Mouse (Mus musculus) thymus, postnatal 0 days (tissue): ENCODE measurements around the gene Klhl12. TPM values are rescaled to one million over a fixed set of nuclear protein-coding genes. Genes with fewer than 3 reads are reported as not detected.
"Not testable (repeated sequence)": the region's sequence is repeated elsewhere in the genome, so short reads cannot be mapped to it uniquely, and the experiment has no call there.

Experiments
- DNase-seq: peaks from one replicate; pipeline ENCODE4 v3.0.0-alpha.2; 2015; ENCODE audit warnings: low spot score
- polyA plus RNA-seq: library from polyadenylated mRNA; unstranded; fragments of >200 nt; fragmentation: Nextera tagmentation; extraction: Ambion mirVana; gene quantifications from 2 replicates; pipeline ENCODE4 v1.2.1, GENCODE M21; 2015

Gene Klhl12
- polyA plus RNA-seq, 1 experiment from 2014 or later, result 14.3 TPM

DNA sequence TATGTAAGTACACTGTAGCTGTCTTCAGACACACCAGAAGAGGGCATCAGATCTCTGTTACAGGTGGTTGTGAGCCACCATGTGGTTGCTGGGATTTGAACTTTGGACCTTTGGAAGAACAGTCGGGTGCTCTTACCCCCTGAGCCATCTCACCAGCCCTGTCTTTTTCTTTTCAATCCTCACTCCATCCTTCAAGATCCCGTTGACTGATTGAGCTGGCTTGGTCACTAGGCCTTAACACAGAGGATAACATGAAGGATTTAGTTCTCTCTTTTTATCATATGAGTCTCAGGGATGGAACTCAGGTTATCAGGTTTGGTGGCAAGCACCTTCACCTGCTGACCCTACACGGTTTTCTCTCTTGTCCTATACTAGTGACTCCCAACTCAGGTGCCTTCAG lies 6.8 kb upstream of the Klhl12 start:
- not testable (repeated sequence) for DNase-seq

DNA sequence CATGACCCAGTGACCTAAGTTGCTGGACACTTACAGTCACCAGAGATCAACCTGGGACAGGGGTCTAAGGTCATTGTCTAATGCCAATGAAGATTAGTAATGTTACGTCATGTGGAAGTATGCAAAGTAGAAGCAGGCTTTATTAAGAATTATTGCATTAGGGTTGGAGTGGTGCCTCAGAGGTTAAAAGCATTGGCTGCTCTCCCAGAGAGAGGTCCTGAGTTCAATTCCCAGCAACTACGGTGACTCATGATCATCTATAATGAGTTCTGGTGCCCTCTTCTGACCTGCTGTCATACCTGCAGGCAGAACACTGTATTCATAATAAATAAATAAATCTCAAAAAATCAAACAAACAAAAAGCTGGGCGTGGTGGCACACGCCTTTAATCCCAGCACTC lies 5.1 kb upstream of the Klhl12 start:
- DNase-seq, result no peak

DNA sequence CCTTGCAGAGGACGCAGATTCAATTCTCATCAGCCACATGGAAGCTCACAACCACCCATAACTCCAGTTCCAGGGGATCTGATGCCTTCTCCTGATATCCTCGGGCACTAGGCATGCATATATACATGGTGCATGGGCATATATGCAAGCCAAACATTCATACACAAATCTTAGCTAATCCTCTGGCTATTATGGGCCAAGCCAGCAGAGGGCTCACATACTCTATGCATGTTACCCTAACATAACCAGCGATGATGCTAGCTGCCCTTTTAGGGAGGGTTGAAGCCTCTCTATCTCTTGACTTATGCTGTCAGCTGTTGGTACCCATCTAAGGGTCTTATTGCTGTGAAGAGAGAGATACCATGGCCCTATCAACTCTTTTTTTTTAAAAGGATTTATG lies 4.3 kb upstream of the Klhl12 start:
- peak; percentile 65 for DNase-seq

DNA sequence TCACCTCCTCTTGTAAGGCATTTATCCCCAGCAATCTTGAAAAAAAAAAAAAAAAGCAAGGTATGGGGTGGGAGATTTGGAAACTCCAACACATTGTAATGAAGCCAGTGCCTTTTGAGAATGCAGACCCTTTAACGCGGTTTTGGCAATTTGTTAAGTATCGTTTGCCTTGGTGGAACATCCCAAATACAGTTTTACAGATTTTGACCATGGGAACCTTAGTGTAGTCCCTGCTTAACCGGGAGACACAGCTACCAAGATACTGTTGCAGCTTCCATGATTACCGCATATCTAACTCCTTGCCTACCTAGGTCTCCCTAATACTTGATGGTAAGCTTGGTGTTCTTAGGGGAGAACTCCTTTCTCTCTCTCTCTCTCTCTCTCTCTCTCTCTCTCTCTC lies 729 bp downstream of the Klhl12 start:
- DNase-seq, result no peak

DNA sequence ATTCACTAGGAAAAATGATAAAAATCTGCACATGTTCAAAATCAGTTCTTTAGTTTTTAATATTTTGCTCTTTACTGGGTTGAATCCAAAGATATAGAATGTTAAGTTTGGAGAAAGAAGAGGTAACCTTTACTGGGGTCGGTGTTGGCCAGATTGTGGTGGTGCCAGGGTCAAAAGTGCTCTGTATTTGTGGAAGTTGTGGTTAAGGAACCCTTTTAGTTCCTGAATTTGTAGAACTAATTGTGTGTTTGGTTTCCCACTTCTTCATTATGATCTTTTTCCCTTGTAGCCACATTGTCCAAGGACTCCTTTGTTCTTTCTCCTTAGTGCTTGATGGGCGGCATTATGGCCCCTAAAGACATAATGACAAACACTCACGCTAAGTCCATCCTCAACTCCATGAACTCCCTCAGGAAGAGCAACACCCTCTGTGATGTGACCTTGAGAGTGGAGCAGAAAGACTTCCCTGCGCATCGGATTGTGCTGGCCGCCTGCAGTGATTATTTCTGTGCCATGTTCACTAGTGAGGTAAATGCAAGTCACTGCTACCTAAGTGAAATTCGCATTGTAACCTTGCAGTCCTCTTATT lies 2.9 kb downstream of the Klhl12 start:
- DNase-seq, result no peak

DNA sequence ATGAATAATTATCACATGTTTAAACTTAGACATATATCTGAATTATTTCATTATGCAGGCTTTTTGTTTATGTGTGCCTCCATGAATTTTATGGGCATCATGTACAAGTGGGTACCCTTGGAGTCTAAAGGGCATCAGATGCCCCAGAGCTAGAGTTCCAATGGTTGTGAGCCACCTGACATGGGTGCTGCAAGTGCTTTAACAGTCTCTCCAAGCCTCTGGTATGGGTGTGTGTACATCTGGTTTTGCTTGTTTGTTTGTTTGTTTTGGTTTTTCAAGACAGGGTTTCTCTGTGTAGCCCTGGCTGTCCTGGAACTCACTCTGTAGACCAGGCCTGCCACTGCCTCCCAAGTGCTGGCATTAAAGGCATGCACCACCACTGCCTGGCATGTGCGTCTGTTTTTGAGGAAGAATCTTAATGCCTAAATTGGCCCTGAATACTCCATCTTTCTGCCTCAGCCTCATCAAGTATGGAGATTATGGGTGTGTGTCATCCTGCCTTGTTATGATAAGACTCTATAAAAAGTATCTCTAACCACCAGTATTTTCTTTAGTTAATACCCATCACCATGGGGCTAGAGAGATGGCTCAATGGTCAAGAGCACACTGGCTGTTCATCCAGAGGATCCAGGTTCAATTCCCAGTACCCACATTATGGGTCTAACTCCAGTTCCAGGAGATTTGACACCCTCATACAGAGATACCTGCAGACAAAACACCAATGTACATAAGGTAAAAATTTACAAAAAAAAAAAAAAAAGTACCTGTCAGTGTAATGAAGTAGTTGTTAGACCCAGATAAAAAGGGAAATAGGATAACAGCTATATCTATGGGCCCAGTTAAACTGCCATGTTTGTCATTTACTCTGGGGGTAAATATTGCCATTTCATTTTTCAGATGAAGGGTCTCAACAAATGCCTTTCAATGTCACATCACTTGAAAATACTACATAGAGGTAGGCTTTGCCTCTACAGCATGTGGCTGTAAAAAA lies 5.3 kb downstream of the Klhl12 start:
- DNase-seq, result no peak

DNA sequence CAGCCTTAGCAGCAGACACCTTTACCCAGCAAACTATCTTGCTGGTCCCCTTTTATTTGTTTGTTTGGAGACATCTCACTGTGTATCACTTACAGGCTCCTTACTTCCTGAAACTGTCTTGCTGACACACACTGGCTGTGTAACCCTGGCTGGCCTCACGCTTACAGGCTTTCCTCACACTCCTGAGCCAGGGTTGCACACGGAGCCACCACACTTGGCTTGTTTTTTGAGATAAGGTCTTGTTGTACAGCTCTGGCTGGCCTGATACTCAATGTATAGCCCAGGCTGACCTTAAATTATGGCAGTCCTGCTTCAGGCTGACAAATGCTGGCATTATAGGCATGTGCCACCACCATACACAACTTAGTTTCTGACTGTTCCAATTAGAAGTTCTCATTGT lies 29.3 kb downstream of the Klhl12 start:
- DNase-seq, result no peak

DNA sequence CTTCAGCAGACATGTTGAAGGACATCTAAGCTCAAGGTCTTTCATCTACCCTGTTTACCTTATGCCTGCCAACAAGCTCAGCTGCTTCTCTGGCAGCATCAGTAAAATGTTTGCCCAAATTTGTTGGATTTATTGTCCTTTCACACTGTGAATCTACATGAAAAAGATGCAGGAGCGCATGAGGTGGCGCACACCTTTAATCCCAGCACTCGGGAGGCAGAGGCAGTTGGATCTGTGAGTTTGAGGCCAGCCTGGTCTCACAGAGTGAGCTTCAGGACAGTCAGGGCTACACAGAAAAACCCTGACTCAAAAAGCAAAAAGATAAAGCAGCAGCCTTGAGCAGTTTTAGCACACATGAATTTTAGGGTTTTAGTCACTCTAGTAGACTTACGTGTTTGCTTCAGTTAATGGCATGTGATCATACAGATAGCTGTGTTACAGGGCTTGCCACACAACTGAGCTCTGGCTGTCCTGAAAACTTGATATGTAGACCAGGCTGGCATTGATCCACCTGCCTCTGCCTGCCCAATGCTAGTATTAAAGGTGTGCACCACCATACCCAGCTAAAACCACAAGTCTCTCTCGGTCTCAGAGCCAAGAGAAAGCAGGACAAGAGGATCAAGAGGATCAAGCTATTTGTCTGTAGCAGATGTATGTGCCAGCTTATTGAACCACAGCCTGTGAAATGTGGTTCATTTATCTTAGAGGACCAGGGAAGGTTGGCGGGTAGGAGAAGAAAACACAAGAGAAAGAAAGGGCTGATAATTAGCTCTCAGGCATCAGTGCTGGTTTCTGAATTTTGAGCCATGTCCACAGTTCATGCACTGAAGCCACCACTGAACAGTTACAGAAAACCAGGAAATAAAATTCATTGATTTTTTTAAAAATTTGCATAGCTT lies 35.8 kb downstream of the Klhl12 start:
- DNase-seq, result no peak

DNA sequence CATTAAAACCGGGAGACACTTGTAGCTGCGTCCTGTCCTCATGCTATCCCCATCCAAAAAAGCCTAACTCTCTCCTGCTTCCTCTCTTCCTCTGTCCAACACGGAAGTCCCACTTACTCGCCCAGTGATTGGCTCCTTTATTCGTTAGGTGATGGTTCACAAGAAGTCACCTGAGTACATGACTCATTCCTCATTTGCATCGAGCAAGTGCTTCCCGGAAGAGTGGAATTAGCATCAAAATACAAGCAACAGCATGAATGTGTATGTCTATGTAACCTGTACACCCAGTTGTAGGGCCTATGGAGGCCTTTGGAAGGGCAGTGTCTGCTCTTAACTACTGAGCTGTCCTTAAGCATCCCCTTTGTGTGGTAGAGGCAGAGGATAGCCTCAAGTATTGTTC lies 36.9 kb downstream of the Klhl12 start:
- no peak for DNase-seq

DNA sequence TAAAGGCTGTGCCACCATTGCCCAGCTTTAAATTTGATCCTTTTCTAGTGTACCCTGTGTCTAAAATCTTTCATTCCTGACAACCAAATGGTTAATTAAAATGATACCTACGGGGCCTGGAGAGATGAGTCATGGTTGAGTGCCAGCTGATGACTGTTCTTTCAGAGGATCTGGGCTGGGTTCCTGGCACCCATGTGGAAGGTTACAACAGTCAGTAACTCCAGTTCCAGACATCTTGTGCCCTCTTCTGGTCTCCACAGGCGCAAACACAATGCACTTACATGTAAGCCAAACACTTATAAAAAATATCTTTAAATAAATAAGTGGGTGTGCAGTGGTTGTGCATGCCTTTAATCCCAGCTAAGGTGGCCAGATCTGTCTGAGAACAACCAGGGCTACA lies 38.2 kb downstream of the Klhl12 start:
- peak; percentile 13 for DNase-seq

DNA sequence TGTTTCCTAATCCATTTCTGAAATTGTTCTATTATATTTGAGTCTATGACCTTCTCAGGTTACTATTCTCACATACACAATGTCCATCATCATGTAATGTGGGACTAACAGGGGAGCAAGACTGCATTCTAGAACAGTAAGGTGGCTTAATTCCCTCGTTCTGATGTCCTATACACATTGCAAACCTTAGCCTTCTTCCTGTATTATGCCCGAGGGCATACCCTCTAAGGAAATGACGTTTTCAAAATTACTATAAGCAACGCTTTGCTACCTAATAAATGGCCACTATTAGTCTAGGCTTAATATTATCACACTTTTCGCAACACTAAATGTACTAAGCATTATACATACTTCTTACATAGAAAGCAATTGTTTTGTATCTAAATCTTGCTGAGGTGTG lies 38.6 kb downstream of the Klhl12 start:
- no peak for DNase-seq

DNA sequence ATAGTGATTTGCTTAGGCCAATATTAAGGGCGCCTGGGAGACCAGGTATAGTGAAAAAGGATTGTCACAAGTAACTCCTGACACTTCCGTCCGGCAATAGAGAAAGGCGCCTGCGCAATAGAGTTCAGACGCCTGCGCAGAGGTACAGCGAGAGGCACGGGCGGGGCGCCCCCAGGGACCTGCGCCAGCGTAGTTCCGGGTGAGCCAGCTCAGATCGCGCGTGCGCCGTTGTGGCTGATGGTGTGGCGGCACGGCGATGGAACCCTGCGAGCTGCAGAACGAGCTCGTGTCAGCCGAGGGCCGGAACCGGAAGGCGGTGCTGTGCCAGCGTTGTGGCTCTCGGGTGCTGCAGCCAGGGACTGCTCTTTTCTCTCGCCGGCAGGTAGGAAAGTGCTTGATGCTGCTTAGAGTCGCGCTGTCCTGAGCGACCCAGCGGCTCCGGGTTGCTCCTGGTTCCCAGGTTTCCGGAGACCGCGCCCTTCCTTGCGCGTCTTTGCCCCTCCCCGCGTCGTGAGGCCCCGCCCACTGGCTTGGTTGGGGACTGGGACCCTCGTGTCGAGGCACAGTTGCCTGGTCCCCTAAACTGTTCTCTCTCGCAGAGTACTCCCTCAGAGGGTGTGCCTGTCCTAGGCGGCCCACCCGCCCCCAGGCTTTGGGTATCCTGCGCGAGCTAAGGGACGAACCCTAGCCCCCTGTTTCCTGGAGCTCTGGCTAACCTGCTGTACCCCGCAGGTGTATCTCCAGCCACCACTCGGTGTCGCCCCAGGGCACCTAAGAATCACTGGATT lies 39.3 kb downstream of the Klhl12 start, which contains the start of gene Rabif:
Gene Rabif, plus strand, starts transcription at position 221 of the 788 bp plus-strand sequence.
- peak; percentile 99 for DNase-seq

DNA sequence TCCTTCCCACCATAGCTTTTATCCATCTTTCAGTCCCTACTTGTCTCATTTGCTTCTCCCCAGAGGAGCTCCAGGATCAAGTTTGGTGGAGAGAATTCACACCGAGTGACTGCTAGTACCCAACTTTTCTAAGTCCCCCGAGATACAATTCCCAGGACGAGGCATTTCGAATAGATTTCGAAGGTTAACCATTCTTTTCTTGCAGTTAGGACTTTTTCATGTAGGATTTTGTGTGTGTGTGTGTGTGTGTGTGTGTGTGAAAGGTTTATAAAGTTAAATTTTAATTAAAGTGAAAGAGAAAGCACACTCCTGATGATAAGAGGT lies 39.8 kb downstream of the Klhl12 start:
- no peak for DNase-seq

DNA sequence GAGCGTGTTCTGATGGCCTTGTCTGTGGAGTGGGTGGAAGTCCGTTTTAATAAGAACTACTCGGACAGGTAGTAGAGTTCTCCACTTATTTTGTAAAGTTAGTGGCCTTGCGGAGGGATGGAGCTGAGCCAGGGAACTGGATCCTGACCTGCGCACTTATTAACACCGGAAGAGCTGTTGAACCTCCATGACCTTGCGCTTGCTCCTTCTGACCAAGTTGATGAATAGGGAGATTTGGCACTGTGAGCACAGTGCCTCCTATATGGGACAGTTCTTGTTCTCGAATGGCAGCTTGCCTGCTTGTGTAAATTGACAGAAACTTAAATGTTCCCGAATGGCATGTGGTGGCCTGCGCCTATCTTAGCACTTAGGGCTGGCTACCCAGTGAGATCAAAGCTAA lies 40.7 kb downstream of the Klhl12 start:
- no peak for DNase-seq

DNA sequence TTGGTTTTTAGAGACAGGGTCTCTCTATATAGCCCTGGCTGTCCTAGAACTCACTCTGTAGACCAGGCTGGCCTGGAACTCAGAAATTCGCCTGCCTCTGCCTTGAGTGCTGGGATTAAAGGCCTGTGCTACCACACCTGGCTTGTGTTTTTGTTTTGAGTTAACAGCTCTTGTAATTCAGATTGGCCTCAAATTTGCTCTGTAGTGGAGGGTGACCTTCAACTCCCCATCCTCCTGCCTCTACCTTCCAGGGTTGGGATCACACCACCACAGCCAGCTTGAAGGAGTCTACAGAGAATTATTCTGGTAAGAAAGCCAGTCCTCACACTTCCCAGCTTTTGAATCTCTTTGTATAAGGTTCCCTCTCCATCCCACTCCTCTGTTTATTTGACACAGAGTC lies 45.6 kb downstream of the Klhl12 start:
- DNase-seq, result no peak

DNA sequence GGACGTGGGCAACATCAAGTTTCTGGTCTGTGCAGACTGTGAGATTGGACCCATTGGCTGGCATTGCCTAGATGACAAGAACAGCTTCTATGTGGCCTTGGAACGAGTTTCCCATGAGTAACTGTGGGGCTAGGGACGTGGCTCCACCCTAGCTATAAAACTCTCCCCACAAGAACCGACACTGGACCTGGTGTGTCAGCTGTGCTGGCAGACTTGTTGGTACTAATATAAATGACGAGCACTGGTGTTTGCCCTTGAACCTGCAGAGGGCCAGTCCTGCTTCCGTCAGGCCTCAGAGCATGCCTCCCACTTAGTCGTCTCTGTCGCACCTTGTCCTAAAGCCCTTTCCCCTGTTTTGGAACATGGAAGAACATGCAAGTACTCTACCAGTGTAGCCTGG lies 50.9 kb downstream of the Klhl12 start:
- no peak for DNase-seq

DNA sequence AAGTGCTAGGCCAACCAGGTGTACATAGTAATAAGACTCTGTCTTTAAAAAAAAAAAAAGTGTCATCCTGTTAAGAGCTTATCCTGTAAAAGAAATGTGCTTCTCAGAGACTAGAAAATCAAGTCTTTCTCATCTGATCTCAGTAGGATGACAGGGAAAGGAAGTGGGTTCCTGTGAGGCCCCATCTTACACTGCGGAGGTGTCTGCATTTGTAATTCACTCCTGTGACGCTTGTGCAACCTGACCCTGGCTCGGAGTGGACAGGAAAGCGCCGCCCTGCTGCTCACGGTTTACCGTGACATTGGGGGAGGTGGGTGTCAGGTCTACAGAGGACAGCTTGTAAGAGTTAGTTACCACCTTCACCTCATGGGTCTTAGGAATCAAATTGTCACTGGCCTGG lies 54.7 kb downstream of the Klhl12 start:
- peak; percentile 79 for DNase-seq

DNA sequence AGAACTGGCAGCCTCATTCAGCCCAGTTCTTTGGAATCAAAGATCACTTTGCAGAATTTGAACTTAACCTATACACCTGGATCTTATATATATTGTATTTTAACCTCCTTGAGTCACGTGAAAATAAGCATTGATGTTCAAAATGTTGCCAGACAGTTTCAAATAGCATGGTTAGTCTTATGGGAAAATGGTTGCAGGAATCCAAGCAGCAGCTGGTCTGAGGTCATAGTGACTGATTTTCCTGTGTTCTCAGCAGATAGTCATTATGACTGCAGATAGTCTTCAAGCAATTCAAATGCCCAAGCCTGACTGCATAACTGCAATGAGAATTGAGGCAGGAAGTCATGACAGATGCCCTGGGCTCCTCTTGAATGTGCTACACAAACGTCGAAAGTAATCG lies 56.9 kb downstream of the Klhl12 start:
- DNase-seq, result no peak

DNA sequence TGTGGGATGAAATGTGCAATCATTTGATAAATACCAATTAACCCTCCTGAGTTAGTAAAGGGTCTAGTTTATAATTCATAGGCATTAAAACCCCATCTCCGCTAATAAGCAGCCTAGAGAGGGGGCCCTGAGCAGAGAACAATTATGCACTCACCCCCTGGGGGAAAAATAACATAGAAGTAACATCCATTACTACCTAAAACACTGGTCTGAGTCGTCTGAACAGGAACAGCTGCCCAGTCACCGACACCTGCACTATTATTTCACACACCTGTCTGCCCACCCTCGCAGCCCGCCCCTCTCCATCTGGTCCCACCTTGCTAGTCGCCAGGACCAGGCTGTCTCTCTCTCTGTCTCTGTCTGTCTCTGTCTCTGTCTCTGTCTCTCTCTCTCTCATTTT lies 57.3 kb downstream of the Klhl12 start:
- DNase-seq, result no peak

DNA sequence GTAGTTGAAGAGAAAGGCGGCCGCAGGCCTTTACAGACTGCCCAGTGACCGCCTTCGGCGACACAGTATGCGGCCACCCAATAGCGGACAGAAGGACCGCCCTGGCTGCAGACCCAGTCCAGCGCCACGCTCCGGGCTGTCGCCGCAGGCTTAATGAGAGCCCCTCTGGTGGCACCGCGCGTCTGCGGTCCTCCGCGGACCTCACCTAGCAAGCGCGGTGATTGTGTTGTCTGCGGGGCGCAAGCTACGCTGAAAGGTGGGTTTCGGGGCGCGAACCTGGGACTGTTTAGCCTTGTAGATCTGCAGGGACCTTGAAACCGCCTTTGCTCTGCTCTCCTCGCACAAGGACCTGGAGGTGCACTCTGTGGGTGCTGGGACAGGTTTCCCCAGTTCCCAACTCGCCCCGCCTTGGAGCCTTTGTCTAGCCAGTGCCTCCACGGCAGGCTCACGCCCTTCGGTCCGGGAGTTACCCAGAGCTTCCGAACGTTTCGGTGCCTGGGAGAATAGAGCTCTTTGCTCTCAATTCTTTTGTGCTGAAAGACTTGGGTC lies 58.1 kb downstream of the Klhl12 start:
- DNase-seq, result no peak
